Mouse (Mus musculus): ENCODE data around the gene Tchp.
A peak's percentile ranks its signal among the peaks of the same experiment; 100 is the strongest.

Tchp gene

DNA sequence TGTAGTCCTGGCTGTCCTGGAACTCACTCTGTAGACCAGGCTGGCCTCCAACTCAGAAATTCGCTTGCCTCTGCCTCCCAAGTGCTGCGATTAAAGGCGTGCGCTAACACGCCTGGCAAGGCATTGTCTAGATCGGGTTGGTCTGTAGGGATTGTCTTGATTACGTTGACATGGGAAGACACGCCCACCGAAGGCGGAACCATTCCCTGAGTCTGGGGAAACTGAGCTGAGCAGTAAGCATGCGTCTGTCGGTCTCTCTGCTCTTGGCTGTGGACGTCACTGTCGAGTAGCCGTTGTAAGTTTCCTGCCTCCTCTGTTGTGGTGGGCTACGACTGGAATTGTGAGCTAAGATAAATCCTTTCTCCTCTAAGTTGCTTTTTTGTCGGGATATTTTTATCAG is 10.6 kb upstream of the Tchp start:
- DNase-seq (ENCODE audit: low spot score), result no peak

DNA sequence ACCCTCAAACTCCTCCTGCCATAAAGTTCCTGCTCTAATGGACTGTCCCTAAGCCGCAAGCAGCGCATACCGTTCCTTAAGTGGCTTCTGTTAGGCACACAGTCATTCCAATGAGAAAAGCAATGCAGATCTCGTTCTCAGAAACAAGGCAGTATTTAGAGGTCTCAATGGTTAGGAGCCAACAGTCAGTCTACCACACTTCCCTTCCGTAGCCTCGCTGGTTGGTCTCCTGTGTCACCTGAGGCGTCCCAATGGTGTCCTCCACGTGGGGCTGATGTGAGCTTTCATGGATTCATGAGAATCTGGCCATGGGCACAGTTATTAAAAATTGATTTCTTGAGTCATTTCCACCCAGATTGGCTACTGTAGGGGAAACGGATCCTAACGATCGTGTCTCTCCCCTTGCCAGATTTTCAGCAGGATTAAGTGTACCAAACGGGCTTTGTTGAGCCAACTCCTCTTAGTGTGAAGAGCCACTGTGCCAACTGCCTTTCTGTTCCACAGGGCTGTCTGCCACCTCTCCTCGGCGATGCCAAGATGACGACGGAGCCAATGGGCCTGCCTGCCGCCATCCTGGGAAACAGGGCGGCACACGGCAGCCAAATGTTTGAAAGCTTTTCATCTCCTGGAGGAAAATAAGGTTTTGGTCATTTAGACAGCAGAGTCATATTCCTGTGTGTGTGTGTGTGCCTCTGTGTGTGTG is 9.4 kb upstream of the Tchp start:
- peak; percentile 51 for DNase-seq (ENCODE audit: low spot score)

DNA sequence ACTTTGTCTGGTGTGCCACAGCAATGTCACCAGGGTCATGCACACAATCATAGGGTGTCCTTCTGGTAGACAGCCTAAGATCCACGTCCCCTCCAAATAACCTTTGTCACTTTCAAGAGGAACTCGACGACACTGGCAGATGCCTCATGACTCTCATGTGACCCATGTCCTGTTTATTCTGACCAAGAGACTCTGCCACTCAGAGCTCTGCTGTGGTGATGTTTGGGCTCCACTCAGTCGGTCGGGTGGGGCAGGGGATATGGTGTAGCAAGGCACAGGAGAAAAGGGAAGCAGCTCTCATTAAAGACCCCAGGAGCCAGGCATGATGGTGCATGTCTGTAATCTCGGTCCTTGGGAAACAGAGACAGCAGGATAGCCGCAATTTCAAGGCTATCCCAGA is 8.5 kb upstream of the Tchp start:
- DNase-seq (ENCODE audit: low spot score), result no peak

- DNase-seq (ENCODE audit: low spot score), result no peak
These were observed 4.9 kb upstream of the Tchp start for GRCm38 (mm10) chr5:114702403-114703392.

DNA sequence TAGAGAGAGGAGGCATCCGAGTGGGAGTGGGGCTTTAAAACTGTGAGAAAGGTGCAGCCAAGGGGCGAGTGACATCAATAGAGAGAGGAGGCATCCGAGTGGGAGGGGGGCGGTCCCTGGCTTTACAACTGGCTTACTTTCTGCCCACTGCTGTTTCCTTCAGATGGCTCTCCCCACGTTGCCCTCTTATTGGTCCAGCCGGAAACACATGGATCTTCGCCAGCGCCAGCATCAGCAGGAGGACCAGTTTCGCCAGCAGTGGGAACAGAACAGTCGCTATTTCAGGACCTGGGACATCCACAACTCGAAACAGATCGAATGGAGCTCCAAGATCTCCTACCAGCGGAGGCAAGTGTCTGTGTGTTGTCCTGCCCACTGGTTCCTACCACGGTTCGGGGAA is 931 bp downstream of the Tchp start:
- no peak for DNase-seq (ENCODE audit: low spot score)

DNA sequence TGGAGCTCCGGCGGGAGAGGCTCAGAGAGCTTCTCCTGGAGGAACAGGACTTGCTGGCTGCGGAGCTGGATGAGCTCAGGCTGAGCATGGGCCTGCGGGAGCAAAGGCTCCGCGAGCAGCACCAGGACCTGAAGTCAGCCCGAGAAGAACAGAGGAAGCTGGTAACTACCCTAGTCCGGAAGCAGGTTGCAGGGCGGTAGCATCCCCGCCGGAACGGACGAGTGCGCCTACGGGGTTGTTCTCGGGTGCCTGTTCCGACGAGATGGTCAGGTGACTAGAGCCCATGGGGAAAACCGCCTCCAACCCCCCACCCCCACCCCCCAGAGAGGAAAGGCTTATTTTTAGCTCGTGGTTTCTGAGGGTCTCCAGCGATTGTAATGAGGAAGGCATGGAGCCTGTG is 1.8 kb downstream of the Tchp start:
- DNase-seq (ENCODE audit: low spot score), result no peak

- DNase-seq (ENCODE audit: low spot score), result no peak
These were observed 7.0 kb downstream of the Tchp start for GRCm38 (mm10) chr5:114714551-114714950.

DNA sequence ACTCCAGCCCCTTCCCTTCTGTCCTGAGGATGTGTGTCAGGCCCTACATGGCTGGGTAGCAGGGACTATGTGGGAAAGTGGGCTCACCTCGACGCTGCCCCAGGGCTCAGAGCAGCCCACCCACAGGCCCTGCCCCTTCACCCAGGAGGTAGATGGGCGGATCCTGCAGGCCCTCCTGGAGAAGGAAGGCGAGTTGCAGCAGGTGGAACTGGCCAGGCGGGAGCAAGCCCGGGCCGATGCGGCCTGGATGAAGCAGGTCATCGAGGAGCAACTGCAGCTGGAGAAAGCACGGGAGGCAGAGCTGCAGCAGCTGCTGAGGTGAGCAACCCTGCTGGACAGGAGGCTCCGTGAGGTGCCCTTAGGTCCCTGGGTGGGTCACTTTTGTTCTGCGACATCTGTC is 9.7 kb downstream of the Tchp start:
- no peak for DNase-seq (ENCODE audit: low spot score)

DNA sequence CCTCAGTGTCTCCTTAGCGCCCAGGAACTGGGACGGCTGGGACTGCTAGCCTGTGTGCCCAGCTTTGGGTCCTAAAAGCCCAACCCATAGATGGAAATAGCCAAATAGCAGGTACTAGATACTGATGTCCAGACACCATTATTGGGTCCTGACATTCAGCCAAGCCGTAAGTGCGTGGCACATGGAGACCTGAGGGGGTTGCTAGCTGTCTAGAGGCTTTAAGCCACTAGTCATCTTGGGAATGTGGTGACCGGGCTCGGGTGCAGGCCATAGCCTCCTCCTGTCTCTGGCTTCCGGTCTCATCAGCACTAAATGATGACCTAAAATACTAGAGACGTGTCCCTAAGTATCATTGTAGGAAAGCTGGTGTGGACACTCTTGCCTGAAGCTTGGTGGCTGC is 10.4 kb downstream of the Tchp start:
- no peak for DNase-seq (ENCODE audit: low spot score)

- DNase-seq (ENCODE audit: low spot score), result no peak
These were observed 10.9 kb downstream of the Tchp start for GRCm38 (mm10) chr5:114718483-114718882.

DNA sequence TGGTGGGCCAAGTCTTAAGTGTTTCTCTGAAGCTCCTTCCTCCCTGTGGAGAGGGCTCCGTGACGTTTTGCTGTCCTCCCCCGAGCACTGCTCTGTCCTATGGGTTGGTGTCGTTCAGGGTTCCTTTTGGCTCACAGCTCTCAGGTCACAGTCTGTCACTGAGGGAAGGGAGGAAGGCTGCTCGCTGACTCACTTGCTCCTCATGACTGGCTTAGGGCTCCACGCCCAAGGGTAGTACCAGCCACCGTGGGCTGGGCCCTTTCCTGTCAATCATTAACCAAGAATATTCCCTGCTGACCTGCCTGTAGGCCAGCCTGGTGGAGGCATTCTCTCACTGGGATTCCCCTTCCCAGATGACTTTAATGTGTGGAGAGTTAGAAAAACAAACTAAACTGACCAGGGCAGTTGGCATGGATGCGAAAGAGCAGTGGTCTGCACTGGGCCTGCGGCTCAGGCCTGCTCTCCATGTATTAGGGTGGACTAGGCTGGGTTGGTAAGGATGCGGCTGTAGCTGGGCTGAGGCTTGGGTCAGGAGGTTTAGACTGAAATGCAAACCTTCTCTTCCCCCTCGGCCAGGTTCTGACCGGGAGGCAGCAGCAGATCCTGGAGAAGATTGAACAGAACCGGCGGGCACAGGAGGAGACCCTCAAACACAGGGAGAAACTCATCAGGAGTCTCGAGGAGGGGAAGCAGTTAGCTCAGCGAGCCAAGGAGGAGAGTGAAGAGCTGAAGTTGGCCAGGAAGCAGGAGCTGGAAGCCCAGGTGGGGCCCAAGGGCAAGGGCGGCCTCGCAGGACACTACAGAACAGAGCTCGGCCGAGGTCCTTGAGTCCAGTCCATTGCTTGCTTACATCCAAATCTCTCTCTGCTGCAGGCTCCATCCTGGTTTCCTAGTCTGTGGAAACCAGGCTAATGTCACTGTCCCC is 11.7 kb downstream of the Tchp start:
- DNase-seq (ENCODE audit: low spot score), result no peak

DNA sequence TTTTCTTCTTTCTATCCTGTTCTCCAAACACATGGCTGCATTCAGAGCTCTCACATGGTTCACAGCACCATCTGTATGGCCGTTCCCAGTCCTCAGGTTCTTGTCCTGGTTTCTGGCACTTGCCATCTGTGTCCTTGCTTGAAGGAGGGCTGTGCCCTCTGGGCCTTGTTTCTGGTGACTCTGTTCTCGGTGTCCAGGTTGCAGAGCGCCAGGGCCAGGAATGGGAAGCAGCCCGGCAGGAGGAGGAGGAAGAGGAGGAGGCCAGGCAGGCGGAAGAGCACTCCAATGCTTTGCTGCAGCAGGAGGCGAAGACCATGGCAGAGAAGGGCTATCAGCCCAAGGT is 12.3 kb downstream of the Tchp start:
- no peak for DNase-seq (ENCODE audit: low spot score)

GRCm38 (mm10) chr5:114720784-114721183 is 13.2 kb downstream of the Tchp start:
- no peak for DNase-seq (ENCODE audit: low spot score)

GRCm38 (mm10) chr5:114721969-114722368 is 14.4 kb downstream of the Tchp start:
- no peak for DNase-seq (ENCODE audit: low spot score)

DNA sequence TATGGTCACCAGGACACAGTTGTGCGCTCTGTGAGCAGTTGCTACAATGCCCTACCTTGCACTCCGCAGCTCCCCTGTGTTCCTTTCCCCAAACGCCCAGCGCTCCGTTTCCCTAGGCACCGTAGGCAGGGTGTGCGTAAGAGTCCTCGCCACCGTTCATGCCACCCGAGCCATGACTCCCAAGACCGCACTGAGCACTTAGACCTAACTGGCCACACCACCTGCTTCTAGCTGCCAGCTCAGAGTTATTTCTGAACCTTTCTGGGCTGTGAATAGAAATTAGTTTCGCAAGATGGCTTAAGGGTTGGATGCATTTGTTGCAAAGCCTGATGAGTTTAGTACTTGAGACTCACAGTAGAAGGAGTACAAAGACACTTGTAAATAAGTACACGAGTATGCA is 15.3 kb downstream of the Tchp start:
- no peak for DNase-seq (ENCODE audit: low spot score)

- no peak for DNase-seq (ENCODE audit: low spot score)
These were observed 20.6 kb downstream of the Tchp start for GRCm38 (mm10) chr5:114728160-114728559.

DNA sequence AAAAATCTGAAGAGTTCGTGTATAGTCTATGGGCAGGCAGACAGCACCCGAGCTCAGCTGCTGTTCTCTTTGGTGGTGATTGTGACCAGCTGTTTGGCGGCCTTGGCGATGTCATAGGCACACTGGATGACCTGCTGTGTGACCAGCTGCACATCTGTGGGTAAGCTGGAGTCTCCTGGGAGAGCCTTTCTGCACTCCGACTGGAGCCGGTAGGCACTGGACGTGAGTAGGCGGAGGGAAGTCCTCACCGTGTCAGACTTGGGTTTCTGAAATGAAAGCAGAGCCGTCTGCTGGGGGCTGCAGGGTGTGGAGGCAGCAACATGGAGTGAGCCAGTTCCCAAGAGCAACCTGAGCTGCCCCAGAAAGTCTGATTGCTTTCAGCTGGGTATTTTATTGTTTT is 22.6 kb downstream of the Tchp start:
- DNase-seq (ENCODE audit: low spot score), result no peak

DNA sequence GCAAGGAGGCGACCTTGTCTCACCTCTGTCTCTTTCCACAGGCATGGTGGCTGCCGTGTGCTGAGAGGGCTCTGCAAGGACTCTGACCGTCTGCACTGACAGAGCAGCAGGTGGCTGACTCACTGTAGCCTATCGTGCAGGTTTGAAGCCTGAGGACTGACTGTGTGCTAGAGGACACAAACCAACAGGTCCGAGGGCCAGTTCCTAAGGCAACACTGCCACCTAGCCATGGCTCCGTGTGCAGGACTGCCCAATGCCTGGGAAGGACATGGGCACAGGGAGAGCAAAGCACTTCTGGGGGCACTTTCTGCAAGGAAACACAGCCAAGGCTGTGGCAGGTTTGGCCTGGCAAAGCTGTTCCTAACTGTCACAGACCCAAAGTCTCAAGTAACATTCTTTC is 23.9 kb downstream of the Tchp start:
- DNase-seq (ENCODE audit: low spot score), result no peak

- no peak for DNase-seq (ENCODE audit: low spot score)
These were observed 24.4 kb downstream of the Tchp start for GRCm38 (mm10) chr5:114731969-114732368.

GRCm38 (mm10) chr5:114733606-114734005 is 26.0 kb downstream of the Tchp start:
- no peak for DNase-seq (ENCODE audit: low spot score)

GRCm38 (mm10) chr5:114737090-114737887 is 29.7 kb downstream of the Tchp start:
- DNase-seq (ENCODE audit: low spot score), result no peak
